Mouse (Mus musculus) induced T-regulatory cell, adult 2 months (primary cell): ENCODE measurements at regions not wholly inside any gene's neighbourhood (a gene's known extent, or its start where the extent isn't known, plus 50 kb on each side); places are given as distances from the start of the nearest gene placed in this dataset.

Source experiments
- DNase-seq: peaks from one replicate; pipeline ENCODE4 v3.0.0-alpha.2; 2012; ENCODE audit warnings: low read depth

DNA sequence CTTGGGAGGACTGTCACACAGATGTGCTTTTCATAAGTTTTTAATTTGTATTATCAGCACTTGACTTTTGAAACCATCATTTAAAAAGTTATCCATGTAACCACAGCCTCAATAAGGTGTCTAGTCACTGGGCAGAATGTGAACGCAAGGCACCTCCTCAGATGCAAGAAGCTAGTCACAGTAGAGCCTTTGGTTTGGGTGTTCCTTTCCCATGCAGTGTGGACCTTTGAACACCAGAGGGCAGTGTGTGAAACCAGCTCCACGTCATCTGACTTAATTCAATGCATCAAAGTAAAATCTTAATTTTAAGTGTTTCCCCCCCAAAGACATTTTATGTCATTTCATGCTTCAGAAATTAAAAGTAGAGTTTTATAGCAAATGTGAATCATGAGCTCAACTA lies 166.2 kb upstream of the Nabp1 start:
- peak; percentile 81 for DNase-seq

DNA sequence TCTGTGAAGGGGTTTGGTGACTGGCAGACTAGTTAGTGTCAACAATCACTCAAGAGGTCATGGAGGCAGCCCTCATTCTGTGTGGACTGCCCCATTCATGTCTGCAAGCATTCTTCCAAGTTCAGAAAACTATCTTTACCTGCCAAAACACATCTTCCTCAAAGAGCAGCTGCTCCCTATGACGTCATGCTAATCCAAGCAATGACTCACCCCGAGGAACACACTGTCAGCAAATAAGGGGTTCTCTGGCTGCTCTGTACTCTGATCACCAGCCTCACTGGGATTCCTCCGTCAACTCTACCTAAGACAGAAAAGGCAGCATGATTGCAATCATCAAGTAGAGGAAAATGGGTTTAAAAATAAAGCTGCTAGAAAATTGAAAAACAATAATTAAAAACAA lies 165.4 kb upstream of the Nabp1 start:
- DNase-seq, result no peak

DNA sequence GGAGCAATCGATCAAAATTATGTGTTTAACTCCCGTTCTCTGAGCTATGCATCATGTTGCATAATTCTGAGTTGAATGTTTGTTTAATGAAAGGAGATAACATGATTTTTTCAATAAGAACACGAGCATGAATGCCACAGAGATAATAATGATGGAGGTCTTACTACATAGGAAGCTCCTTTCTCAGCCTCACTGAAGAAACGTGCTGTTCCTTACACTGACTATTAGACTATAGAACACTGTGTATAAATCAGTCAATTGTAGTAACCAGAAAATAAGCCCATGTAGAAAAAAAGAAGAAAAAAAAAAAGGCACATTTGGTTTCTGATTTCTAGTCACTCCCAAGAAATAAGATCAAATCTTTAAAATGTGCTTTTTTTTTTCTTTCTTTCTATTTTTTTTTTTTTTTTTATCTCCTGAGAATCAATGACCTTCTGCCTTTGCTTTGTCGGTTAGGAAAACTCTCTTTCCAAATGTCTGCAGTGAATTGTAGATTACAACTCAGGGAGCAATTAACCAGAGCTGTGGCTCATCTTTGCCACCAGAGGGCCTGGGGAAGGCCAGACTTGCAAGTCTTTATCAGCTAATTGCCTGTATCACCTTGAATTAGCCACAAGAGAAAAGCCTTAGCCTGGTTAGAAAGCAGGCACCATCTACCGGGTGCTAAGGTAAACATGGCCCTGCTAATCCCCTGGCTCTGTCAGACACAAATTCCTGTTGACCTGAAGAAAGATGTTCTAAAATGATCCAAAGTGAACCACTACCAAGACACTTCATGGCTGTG lies 160.5 kb upstream of the Nabp1 start:
- peak; percentile 16 for DNase-seq

DNA sequence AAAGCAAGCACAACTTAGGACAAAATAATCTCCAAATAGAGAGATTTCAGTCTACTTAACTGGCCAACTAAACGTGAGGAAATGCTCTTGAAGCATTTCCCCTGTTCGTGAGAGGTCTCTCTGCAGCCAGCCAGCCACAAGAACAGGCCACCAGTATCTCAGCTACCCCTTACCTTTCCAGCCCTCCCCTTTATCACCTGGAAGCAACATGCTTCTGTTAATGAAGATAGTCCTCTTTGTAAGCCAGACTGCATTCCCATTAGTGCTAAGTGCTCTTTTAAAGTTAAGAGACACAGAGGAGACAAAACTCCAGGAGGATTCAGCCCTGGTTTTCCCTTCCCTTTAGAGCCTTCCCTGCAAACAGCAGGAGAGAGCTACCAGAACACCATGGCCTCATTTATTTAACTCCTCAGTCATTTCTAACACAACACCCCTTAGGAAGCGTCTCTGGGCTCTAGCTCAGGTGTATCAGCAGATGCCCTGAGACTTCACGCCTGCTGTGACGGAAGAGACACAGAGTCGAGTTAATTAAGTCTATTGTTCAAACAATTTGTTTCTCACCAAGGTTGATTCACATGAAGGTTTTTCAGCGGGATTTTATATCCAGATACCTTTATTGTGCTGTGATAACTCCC lies 157.8 kb upstream of the Nabp1 start:
- DNase-seq, result no peak

DNA sequence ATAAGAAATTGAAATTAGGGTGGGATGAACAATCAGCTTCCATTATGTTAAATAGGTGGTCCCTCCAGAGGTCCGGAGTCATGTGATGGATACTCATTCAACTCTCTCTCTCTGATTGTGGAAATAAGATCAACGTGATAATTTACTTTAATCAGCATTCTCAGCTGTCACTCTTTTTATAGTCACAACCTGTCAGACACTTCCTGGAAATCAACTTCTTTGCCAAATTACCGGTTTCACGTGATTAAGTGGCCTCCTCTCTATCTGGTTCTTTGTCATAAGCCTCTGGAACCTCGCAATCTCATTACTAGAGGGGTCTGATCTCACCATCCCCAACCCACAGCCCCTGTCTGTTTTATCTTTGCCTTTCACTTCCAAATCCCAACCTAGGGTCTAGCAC lies 155.6 kb upstream of the Nabp1 start:
- no peak for DNase-seq

DNA sequence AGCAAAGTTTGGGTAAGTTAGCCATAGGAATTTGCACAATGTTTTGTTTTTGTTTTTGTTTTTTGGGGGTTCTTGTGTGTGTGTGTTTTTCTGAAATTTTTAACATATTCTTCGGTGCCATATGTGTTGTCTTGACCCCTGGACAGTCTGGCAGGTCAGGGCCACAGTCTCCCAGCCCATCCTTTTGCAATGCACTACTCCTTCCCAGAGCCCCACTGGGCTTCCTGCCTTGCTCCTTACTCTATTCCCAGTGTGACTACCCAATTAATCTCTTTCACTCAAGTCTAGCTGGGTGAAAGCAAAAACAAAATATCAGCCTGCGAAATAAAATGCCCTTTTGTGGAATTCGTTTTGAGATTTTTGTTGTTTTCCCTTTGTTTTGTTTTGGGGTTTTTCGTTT lies 154.6 kb upstream of the Nabp1 start:
- no peak for DNase-seq

DNA sequence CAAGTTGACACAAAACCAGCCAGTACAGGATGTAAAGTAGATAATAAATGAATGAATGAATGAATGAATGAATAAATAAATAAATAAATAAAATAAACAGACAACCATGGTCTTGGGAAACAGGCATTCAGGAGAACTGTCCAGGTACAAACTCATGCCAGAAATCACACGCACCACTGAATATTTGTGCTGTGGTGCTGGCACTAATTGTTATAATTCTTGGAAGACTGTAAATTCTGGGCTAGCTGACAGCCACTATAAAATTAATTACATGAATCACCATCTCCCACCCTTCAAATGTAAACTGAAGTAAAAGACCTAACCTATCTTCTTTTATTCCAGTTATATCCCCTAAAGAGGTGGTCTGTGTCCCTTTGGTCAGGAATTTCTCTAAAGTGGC lies 151.6 kb upstream of the Nabp1 start:
- no peak for DNase-seq

DNA sequence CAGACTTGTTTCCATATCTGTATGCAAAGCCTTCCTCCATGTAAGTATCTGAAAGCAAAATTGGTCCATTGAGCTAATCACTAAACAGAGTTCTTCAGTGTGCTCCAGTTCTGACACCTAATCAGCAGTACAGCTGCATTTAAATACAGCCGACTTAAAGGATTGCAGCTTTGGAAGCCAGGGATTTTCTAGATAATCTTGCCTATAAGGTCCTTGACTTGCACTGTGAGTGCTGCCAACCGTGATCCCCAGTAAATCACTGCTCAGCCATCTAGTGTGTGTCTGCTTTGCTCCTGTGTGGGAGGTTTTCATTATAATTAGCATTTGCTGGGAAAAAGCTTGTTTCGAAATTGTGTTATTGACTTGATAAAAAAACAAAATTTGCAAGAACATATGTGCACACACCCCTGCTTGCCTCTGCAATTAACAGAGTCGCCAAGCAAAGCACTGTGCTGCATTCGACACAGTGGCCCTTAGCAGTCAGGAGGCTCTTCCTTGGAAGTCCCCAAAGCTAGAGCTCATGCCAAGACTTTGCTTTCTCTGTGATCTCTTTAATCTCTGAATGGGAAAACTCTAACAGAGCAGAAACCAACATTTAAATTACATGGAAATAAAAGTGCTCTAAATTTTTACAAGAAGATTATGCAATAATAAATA lies 150.0 kb upstream of the Nabp1 start:
- DNase-seq, result no peak

DNA sequence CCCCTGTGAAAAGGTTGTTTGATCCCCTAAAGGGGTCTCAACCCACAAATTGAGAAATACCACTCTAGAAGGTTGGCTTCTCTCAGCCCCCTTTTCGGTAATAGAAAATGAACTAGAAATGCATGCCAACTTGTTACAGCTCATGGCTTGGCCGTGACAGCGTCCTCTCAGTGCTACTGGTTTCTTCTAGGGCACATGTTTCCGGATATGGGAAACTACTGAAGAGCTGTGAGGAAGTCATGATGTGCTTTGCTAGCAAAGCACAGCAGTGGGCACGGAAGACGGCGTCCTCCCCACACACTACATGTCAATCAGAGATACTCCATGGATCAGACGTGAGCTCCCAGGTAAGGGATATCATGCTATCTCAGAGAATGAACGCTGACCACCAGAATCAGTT lies 148.1 kb upstream of the Nabp1 start:
- DNase-seq, result peak; percentile 23

DNA sequence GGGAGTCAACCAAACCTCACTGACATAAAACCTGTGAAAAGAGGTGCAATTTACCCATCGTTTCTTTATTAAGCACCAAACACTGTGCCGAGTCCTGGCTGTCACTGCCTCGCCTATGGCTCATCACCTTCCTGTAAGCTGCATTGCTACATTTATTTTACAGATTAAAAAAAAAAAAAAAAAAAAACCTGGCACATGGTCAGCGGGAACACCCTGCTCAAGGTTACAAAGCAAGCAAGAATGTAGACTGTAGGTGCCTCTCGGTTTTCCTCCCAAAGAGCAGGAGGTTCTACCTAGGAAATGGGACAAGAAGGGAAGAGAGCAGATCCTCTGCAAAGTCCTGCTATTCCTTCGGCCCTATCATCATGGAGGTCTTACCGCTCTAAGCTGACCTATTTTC lies 146.9 kb upstream of the Nabp1 start:
- DNase-seq, result peak; percentile 7

DNA sequence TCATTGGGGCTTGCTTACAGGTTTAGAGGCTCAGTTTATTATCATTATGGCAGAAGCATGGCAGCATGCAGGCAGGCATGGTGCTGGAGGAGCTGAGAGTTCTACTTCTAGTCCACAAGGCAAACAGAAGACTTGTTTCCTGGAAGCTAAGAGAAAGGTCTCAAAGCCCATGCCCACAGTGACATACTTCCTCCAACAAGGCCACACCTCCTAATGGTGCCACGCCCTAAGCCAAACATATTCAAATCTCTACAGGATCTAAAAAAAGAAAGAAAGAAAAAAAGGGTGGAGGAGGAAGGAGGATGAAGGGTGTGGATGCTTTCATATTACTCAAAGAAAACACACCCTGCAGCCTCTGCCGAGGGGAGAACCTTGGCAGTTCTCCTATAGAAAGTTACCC lies 146.3 kb upstream of the Nabp1 start:
- DNase-seq, result peak; percentile 60

DNA sequence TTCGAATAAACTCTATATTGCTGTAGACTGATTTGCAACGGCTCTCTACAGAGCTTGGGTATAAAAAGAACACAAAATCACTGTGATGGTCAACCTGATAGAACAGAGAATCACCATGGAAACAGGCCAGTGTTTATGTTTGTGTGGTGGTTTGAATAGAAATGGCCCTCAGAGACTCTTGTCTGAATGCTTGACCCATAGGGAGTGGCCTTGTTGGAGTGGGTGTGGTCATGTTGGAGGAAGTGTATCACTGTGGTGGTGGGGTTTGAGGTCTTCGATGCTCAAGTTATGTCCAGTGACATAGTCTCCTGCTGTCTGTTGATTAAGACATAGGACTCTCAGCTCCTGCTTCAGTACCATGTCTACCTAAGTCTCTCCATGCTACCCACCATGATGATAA lies 144.8 kb upstream of the Nabp1 start:
- no peak for DNase-seq

DNA sequence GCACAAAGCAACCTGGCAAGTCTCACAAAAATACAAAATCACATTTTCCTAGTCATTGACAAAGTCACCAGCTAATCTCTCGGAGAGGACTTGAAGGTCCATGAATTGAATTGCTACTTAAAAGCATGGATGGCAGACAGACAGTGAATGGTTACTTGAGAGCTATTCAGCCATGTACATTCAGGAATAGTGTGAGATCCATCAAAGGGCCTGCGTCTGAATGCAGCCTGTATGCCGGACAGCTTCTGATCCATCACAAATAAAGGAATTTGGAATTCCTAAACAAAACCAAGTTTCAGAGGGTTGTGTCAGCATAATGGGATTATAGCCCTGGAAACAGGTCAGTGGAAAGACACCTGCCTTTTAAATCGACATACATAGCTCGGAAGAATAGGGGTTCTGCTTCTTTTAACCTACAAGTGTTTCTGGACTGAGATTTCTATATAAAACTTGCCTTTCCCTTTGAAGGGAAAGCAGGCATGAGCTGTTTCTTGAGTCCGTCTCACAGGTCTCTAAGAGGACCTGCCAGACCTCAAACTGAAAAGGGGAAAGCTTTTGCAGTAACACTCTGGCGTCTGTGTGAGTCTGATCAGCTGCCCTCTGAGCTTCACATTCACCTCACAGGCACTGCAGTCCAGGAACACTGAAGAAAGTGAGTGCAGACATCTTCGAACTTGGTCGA lies 144.1 kb upstream of the Nabp1 start:
- DNase-seq, result no peak

DNA sequence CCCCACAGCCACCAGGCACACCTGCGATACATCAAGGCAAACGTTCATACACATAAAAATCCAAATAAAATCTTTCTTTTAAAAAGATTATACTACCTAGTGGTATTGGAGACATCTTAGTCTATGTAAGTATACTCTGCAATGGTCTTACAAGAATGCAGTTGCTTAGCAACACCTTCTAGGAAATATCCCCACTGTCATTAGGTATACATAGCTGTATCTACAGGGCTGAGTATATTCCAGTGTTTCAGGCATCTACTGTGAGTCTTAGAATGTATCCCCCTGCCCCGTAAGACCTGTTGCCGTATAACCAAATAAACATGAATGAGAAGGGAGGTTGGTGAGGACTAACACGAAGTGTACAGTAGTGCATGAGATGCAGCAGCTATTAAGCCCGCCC lies 142.8 kb upstream of the Nabp1 start:
- no peak for DNase-seq

DNA sequence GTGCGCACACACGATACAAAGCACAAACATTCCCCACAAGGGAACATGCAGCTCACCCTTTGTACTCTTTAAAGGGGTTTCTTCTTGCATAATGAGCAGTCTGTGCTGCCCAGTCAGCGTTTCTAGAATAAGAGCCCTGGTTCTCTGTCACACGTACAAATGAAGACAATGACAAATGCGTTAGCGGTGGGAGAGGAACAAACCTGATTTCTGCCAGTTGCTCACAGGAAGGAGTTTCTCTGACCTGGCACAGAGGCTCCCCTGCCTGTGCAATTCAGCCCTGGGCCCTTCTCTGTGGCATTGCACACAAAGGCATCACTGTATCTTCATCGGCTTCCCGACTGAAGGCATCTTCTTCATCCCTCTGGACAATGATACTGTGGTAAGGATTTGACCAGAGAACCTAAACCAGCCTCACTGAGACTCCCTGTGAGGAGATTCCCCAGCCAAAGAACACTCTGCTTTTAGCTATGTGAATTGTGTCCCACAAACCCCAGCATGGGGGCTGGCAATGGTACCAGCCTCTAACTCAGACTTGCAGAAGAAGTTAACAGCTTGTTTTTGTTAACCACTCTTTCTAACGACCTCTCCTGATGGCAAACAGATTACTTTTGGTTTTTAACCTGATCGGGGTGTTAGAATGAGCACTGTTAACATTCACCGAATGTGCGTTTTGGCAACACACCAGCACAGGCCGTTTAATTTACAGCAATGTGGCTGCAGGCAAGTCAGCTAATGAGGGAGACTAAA lies 139.5 kb upstream of the Nabp1 start:
- DNase-seq, result no peak

DNA sequence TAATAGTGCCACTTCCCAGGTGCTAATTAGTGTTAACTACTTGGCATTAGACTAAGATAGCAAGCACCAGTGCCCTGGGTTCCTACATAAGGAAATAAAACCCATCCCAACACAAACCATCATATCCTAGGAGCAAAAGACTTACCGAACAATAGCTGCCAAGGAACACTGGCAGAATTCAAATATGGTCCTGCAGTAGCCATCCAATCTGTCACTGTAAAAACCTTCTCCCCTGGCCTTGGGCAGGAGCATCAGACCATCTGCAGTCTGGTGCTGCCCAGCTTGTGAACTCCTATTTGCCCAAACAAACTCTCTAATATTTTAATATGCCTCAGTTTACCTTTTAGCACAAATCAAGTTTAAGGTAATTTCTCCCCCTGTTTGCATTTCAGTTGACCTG lies 137.9 kb upstream of the Nabp1 start:
- no peak for DNase-seq

DNA sequence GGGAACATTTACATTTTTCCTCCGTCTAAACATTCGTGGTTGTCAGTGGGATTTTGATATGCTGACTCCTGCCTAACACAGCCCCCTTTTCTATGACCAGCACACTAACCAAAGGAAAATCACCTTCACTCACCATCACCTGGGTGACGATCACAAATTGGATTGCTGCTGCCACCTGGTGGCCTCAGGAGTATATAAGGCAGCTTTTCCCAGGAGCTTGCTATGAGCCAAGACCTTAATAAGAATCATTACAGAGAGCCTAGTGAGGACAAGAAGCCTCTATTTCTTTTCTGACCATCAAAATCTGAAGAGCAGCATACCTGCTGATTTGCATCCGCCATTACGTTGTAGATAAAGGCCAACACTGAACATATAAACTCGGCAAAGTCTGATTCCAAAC lies 137.3 kb upstream of the Nabp1 start:
- peak; percentile 78 for DNase-seq

DNA sequence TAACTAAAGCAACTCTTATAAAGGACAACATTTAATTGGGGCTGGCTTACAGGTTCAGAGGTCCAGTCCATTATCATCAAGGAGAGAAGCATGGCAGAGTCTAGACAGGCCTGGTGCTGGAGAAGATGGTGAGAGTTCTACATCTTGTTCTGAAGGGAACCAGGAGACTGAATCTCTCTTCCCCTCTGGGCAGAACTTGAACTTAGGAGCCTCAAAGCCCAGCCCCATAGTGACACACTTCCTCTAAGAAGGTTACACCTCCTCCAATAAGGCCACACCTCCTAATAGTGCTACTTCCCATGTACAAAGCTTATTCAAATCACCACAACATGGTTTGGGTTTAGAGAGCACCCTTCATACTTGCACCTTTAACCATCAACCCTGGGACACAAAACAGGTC lies 136.5 kb upstream of the Nabp1 start:
- peak; percentile 28 for DNase-seq

DNA sequence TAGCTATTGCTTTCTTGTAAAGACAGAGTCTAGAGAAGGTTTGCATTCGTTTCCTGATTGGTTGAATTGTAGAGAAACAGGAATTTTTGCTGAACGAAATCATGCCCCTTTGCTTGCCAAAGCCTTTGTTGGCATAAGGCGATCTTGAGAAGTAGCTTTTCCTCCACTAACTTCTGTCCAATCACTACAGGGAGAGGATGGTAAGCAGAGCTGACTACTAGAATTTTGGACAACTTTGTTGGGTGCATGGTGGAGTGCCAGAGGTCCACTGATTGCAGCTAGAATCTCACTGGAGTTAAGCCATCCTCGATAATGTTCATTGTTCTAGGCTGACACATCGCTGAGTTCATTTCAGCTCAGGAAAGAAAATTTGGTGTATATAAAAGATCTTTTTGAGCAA lies 131.1 kb upstream of the Nabp1 start:
- DNase-seq, result no peak

DNA sequence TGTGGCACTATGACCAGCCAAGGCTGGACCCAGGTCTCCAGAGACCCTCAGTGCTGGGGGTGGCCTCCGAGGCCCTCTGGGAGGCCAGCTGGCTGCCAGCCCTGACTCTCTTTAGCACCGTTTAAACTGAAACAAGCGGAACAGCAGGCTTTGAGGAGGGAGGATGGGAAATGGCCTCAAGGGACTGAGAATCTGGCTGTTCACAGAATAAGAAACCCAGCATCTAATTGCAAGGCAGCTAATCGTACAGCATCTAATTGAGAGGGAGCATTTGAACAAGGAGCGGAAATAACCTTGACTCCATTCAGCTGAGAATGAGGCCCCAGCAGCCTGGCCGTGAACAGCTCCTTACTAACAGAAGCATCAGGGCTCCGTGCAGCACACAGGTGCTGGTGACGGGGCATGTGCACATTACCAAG lies 129.2 kb upstream of the Nabp1 start:
- DNase-seq, result no peak

DNA sequence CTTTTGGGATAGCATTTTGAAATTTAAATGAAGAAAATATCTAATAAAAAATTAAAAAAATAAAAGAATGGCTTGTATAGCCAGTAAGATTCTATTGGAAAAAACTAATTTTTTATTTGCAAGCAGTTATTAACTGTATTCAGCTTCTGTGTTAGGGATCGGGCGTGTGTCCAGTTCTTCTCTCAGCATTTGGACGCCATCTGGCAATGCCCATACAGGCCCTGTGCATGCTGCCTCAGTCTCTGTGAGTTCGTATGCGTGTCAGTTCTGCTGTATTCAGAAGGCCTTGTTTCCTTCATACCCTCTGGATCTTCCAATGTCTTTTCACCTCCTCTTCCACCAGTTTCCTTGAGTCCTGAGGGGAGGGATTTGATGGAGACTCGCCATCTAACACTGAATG lies 123.8 kb upstream of the Nabp1 start:
- no peak for DNase-seq

DNA sequence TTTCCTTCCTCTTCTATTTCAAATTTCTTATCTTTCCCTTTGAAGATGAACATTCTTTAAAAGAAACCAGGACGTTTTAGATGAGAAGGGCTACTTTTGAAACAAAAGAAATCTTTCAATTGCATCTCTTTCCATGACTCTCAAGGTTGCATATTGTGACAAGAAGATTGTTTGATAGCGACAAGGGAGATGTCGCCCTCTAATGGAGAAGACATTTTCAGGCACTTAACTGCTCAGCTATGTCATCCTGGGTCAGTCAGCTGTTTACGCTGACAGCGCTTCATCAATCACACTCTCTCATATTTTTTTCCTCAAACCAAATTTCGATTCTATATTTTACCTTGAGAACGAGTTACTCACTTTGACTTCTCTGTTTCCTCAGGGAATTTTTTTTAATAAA lies 122.2 kb upstream of the Nabp1 start:
- DNase-seq, result peak; percentile 87
